Mouse (Mus musculus): ENCODE results near the gene 1700001O22Rik.

1700001O22Rik gene

GRCm38 (mm10) chr2:30816383-30816782 lies 12.9 kb upstream of the 1700001O22Rik start:
- DNase-seq (ENCODE audit: low read depth, low spot score) = no peak

DNA sequence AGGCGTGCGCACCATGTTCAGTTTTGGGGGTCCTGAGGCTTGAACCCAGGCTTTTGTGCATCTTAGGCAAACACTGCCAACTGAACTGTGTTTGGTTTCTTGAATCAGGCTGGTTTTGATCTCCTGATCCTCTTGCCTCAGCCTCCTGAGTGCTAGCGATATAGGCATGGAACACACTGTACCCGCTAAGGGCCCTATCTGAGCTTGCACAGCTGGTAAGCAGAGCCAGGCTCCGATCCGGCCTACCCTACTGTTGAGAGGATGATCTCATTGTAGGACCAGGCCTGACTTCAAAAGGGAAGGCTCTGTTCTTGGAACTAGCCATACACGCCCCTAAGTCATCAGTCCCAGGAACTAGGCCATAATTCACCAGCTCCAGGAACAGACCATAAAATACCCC lies 7.1 kb upstream of the 1700001O22Rik start:
- no peak for DNase-seq (ENCODE audit: low read depth, low spot score)

- no peak for DNase-seq (ENCODE audit: low read depth, low spot score)
These were observed 6.0 kb upstream of the 1700001O22Rik start for GRCm38 (mm10) chr2:30809503-30809902.

DNA sequence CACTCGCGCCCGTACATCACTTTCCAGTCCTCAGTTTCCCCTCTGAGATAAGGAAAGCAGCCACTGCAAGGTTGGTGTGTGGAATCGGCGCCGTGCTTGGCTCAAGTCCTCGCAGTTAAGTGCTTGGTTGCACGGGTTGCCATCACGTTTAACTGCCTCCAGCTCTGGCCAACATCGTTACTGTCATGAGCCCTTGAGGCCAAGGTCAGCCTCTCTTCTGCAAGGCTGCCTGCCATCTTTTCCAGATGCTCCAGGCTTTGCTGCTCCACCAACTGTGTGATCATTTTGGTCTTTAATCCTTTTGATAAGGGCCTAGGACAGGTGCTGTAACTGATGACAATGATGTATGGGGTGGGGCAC lies 4.8 kb upstream of the 1700001O22Rik start:
- DNase-seq (ENCODE audit: low read depth, low spot score) = no peak

DNA sequence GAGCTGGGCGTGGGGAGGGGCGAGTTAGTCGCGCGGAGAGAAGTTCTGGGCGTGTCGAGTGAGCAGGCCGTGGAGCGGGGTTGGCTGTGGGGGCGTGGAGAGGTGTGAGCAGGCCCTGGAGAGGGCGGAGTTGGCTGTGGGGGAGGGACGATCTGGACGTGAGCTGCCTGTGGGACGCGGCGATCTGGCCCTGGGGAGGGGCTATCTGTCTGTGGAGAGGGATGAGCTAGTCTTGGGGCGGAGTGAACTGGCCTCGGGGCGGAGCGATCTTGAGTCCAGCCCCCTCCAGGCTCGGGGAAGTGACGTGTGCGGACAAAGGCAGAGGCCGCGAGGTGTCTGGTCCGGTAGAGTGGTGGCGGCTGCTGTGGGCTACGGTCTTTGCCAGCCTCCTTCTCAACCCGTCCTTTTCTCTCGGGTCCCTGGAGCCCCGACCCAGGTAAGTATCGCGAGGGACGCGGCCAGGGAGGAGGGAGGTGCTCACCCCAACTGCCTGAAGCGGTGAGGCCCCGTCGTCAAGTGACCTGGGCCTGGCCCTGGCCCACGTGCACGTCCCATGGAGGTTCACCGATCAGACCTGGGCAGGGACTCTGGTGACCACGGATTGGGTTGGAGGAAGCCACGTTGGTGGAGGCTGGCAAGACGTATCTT lies 4.3 kb upstream of the 1700001O22Rik start, which contains the start of gene Ntmt1:
Gene Ntmt1 (plus strand): TSS at position 179 of the 648 bp plus-strand sequence.
- peak; percentile 100 for DNase-seq (ENCODE audit: low read depth, low spot score)

- DNase-seq (ENCODE audit: low read depth, low spot score) = no peak
These were observed 3.7 kb upstream of the 1700001O22Rik start for GRCm38 (mm10) chr2:30807147-30807647.

- DNase-seq (ENCODE audit: low read depth, low spot score) = peak; percentile 50
These were observed 2.5 kb upstream of the 1700001O22Rik start for GRCm38 (mm10) chr2:30805983-30806382.

DNA sequence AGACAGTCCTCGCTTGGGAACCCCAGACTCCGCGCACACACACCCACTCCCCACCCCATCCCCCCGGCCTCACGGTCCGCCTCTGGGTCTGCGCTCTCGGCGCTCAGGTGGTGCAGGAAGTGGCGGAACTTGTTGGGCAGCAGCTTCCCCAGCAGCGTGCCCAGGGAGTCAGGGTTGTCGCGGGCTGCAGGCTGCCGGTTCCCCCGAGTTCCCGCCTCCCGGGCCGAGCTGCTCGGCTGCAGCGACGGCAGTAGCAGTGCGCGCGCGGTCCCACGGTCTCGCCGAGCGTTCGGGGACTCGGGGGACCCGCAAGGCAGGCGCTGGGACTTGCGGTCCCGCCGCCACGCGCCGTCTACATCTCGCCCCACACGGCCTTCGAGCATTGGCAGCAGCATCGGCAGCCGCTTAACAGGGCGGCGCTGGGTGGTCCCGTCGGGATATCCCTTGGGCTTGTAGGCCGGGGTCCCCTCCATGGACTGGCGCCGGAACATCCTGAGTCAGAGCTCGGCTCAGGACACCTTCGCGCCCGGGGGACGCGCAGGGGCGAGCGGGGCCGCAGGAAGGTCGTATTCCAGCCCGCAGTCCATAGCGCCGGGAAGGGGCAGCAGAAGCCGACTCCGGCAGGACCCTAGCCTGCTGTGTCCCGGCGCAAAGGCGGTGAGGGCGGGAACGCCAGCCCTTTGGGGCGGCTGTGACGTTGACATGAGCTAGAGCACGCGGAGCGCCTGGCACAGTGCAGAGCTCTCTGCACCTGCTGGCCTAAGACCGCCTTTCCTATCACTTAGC lies 2.2 kb downstream of the 1700001O22Rik start:
- peak; percentile 55 for DNase-seq (ENCODE audit: low read depth, low spot score)

DNA sequence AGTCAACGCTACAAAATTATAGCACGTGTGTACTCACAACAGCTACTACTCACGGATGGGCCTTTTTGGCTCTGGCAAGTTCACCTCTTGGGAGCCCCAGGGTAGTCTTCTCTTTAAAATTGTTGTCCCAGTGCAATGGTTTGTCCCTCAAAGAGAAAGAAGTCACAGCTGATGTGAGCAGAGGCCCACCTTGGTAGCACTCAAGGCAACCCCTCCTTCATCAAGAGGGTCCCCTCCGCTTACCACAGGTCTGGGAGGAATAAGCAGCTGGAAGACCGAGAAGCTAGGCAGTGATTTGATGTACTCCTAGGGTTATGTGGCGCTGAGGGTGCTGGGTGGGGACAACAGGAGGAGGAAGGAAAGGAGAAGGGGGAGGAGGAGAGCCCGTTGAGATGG lies 2.8 kb downstream of the 1700001O22Rik start:
- DNase-seq (ENCODE audit: low read depth, low spot score) = no peak

GRCm38 (mm10) chr2:30799456-30799855 lies 4.0 kb downstream of the 1700001O22Rik start:
- DNase-seq (ENCODE audit: low read depth, low spot score) = no peak

- peak; percentile 89 for DNase-seq (ENCODE audit: low read depth, low spot score)
These were observed 7.1 kb downstream of the 1700001O22Rik start for GRCm38 (mm10) chr2:30796382-30796781.

DNA sequence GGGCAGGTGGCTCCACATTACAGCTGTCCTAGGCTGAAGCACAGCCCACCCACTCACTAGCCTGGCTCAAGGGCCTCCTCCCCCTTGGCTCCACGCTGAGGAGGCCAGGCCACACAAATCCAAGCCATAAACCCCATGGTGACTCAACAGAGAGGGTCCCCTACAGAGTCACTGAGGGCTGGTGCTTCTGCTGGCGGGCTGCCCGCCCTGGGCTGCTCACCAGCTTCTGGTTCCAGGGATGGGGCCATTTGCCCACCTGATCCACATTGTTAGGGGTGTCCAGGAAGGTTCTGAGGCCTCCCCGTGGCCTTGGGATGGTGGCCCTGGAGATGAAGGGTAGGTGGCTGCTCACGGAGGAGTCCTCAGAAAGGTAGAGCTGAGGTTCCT lies 7.6 kb downstream of the 1700001O22Rik start:
- DNase-seq (ENCODE audit: low read depth, low spot score) = no peak

- DNase-seq (ENCODE audit: low read depth, low spot score) = no peak
These were observed 8.1 kb downstream of the 1700001O22Rik start for GRCm38 (mm10) chr2:30795271-30795888.

GRCm38 (mm10) chr2:30794179-30795108 lies 9.0 kb downstream of the 1700001O22Rik start:
- peak; percentile 88 for DNase-seq (ENCODE audit: low read depth, low spot score)

GRCm38 (mm10) chr2:30792061-30792460 lies 11.4 kb downstream of the 1700001O22Rik start:
- no peak for DNase-seq (ENCODE audit: low read depth, low spot score)

GRCm38 (mm10) chr2:30787466-30787865 lies 16.0 kb downstream of the 1700001O22Rik start:
- no peak for DNase-seq (ENCODE audit: low read depth, low spot score)

DNA sequence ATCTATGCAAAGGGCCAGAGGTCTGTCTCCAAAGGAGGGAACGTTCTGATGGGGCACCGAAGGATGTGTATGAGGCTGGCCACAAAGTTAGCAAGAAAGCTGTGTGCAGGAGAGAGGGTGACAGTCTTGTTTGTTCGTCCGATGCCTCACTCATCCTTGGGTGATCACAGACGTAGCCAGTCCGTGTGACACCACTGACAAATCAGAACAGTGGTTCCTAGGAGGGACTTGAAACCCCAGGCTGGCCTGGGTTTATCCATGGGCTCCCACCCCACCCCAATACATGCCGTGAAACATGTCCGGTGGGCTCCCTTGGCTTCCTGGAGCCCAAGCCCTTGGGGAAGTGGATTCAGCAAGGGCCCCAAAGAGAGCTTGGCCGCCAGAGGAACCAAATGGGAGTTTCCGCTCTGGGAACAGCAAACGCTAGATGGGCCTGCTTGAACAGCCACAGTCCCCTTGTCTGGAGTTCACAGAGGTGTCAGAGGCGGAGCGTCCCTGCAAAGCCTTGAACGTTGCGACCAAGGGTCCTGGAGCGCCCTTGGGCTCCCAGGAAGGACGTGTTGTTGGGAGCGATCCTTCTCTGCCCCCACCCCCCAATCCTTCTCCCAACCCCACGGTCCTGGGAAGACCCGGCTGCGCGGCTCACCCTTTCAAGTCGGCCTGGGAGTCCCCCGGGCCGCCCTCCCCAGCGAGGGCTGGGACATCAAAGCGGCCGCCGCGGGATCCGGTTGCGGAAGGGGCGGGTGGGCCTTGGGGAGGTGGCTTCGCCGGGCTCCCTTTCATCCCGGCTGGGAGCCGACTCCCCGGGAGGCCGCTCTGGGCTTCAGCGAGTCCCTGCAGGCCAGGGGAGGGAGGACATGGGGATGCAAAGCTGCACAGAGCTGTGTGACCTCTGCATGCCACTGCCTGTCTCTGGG lies 19.1 kb downstream of the 1700001O22Rik start:
- DNase-seq (ENCODE audit: low read depth, low spot score) = peak; percentile 61

DNA sequence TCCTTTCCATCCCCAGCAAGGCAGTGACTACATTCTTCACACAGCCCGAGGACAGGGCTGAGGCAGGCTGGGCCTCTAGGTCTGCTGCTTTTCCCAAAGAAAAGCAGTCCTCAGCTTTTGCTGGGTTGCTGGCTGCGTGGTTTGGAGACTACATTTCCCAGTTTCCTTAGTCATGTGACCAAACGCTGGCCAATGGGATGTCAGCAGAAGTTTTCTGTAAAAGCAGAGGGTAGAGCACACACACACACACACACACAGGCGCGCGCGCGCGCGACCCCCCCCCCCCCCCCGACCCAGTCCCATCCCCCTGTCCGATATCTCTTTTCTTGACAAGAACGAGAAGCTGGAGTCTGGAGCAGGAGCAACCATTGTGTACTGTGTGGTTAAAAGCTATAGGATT lies 20.1 kb downstream of the 1700001O22Rik start:
- DNase-seq (ENCODE audit: low read depth, low spot score) = peak; percentile 85

GRCm38 (mm10) chr2:30782312-30783290 lies 20.9 kb downstream of the 1700001O22Rik start:
- DNase-seq (ENCODE audit: low read depth, low spot score) = no peak
